Mouse (Mus musculus) cerebellum, adult 11 months (tissue): Measurements from ENCODE around the gene Gm26558.

Experiments used
- DNase-seq: peaks from one replicate; pipeline ENCODE4 v3.0.0; 2022

Gm26558 gene

DNA sequence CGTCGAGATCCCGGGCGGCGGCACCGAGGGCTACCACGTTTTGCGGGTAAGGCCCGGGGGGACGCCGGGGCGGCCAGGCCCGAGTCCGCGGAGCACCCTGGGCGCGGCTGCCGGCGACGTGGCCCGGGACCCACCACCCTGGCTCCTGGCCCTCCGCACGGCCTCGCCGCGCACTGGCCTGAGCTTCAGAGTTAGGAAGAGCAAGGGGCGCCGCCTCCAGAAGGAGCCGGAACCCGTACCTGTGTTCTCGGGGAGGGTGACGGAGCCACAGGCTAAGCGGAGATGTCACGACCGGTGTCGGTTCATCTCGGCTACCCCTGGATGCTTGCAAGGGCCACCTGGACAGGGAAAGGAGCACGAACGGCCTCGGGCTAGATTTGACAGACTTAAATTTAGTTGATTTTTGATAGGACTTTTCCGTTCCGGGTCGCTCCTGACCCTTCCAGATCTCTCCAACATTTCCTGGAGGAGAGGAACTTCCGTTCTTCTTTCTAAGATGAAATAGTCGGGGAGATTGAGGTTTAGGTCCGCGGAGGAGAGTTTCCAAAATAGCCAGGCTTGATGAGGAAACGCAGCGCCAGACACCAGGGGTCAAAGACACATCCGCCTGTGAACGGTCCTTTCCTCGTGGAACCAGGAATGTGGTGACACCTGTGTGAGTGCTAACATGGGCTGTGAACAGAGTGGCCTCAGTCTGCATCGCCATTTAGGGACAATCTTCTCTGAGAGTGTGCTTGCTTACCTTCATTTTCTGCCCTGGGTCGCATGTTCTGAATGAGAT, at the start of gene Gm26558:
Gene Gm26558, minus strand, starts transcription at position 394 of the 781 bp plus-strand sequence.
- peak; percentile 3 for DNase-seq

DNA sequence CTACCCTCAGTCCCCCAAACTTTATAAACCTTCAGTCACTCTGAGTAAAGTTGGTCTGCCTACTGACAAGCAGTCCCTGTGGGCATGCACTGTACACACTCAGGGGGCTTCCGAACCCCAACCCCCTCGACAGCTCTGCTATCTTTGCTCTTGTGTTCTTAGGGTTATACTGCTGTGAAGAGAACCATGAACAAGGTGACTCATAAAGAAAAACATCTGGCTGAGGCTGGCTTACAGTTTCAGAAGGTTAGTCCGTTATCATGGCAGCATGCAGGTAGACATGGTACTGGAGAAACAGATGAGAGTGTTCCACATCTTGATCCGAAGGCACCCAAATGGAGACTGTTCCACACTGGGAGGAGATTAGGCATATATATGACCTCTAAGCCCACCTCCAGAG, 49.0 kb upstream of the Gm26558 start:
- no peak for DNase-seq

DNA sequence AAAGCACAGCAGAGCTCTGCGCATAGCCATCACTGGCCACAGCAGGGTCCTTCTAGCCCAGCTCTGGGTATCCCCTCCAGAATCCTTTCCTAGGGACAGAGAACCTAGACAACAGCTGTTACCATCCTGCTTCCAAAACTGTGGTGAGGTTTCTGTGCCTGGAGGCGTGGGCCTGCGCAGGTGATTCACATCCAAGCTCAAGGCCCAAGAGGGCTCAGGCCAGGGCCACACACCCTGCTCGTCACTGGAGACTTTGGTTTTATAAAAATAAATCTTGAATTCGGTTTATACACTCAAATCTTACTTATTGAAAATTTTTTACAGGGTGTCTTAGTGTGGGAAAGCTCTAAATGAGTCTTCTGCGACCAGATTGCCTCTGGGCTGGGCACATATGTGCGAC, 48.3 kb upstream of the Gm26558 start:
- no peak for DNase-seq

DNA sequence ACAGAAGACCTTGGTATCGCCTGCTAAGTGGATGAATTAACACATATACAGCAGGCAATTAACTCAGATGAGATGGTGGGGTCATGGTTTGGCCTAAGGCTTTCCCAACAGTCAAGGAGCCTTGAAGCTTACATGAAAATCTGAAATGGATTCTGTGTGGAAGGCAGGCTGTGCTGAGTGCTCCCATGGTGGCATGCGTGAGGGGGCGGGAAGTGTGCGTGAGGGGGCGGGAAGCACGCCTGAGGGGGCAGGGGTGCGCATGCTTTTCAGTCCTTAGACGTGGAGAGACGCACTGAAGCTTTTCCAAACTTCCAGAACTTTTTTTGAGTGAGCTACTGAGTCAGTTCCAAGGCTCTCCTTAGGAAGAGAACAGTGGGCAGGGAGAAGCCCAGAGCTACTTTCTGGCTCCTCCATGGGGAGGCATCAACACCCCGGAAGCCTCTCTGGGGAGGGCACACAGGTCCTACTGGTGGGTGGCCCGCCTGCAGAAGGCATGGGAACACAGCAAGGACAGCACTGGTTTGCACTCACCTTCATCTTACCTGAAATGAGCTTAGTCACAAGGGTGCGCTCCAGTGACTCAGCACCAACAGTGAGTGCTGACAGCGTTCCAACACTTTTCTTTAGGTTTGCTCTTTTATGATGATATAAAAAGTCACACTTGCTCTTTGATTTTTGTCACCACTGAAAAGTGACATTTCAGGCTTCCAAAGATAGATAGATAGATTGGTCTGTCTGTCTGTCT, 47.2 kb upstream of the Gm26558 start:
- no peak for DNase-seq

DNA sequence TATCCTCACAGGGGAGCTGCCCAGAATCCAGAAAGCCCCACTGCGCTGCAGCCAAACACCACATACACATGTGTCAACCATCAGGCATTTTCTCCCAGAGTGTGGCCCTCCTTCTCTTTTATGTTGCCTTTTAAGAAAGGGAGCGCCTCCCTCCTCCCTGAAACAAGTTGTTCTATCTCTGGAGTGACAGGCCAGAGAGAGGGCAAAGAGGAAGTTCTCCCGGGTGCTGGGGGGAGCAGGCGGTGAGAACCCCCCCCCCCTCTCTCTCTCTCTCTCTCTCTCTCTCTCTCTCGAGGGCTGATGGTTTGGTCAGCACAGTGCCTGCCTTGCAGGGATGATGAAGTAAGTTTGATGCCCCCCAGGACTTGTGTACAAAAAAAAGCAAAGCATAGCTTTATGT, 40.5 kb upstream of the Gm26558 start:
- DNase-seq: no peak

DNA sequence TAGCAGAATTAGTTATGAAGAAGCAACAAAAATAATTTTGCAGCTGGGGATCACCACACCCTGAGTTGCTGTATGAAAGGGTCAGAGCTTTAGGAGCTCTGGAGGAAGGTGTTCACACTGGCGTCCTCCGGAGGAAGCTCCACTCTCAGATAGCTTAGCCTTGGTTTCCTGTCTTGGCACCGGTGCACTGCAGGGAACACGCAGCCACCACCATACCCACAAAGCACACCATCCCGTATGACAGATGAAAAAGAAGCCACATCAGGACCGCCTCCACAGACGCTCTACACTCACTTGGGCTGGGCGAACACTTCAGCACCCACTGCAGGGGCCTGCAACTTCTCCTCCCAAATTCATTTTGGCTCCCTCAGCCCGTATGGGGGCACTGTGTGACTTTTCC, 39.7 kb upstream of the Gm26558 start:
- DNase-seq: no peak

DNA sequence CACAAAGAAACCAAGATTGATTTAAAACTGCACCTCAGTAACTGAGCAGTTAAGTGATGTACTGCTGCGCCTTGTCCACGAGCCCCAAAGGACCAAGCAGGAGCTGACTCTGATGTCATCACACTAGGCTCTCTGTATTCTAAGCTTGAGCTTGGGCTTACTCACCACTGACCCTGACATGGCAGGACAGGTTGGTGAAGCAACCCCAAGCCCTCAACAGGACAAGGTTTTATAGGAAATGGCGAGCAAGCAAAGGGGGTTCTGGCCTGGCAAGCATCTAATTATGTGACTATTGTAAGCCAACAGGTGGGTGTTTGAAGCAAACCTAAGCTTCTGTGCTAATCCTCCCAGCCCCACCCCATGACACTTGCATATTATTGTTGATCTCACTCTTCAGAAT, 38.9 kb upstream of the Gm26558 start:
- no peak for DNase-seq

DNA sequence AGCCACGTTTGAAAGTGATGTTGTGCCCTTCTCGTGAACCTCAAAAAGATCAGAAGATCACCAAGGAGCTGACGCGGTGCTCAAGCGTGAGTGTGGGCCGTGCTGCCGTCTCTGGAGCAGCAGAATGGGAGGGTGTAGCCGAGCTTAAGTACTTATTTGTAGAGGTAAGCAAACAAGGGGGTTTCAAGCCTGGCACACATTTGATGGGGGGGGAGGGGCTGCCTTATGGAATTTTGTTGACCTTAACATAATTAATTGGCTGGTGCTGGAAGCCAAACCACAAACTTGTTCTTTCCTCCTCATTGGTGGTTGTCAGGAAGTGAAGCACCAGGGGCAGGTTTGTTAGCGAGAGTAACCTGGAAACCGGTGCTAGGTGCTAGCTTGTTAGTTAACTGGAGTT, 33.8 kb upstream of the Gm26558 start:
- no peak for DNase-seq

DNA sequence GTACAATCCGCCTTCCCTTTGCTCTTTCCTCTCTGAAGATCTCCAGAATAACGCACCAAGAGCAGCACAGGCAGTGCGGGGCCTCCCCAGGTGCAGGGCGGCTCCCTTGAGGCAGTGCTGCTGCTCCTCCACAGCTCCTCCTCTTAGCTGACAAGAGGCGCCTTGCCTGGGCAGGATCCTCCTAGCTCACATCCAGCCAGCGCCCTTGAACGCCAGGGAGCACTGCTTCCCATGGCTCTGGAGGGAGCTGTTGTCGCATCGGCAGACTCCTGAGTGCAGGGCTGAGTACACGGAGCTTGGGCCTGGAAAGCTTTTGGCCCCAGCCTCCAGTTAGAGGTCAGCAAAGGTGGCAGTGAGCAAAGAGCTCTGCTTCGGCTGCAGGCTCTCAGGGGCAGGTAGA, 28.3 kb upstream of the Gm26558 start:
- no peak for DNase-seq

DNA sequence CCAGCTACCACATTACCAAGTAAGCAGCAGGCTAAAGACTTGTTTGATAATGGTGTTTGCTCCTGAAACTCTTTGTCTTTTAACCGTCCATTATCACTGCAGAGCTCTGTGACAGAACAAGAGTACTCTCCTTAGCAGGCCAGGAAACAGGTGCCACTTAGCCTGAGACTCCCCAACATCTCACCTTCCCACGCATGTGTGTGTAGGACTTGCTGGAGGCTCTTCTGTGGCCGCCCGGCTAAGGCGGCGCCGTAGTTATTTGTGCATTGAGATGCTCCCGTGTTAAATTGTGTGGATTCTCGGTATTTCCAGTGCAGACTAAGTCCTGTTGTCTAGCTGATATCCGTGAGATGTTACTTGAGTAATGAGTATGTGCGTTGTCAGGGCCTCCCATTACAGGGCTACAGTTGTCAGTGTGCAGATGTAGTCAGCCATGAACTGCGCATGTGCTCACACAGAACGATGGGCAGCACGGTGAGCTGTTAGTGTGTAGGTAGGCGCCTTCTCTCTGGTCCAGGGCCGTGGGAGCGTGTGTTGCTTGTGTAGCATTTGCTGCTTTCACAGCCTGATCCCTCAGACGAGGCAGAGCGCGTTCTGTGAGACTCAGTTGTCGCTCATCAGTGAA, 26.7 kb upstream of the Gm26558 start:
- DNase-seq: no peak

DNA sequence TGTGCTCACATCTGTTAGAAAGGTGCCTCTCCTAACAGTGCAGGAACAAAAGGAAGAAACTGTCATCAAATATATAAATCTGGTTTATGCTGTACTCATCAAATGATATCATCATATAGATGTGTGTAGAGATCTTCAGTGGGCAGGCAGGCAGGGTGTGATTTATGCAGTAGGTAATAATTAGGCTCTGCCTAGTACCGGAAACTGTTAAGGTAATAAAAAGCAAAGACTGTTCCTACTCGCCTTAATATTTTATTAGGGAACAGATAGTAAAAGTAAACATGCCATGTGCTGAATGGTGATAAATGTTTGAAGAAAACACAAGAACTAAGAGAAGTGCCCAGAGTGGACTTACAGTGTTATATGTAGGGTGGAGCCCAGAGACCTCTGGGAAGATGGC, 20.4 kb upstream of the Gm26558 start:
- no peak for DNase-seq

DNA sequence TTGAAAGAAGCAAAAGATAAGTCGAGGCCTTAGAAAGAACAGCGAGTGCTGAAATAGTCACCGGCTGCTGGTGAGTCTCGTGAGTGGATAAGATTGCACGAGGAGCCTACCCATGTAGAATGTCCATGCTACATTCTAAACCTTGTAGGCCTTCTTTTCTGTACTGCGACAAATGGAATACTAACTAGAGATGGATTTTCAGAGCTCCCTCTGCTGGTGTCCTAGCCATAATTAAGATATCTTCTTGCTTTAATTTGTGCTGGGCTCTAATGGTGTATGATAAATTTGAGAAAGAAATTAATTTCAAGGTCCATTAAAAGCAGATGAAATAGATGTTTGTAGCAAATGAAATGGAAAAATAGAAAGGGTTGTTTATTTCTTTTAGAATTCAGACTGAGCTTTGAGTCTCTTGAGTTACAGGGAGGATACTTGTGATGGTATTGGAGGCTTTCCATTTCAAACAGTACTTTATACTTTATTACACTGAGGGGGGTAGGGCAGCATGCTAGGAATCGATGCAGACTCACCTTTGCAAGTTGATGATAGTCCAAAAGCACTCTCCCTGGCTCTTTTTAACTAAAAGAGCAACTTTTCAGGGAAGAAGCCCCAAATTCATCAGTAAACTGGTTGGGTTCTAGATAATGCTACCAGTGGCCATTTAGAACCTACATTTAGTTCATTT, 11.7 kb upstream of the Gm26558 start:
- DNase-seq: no peak

DNA sequence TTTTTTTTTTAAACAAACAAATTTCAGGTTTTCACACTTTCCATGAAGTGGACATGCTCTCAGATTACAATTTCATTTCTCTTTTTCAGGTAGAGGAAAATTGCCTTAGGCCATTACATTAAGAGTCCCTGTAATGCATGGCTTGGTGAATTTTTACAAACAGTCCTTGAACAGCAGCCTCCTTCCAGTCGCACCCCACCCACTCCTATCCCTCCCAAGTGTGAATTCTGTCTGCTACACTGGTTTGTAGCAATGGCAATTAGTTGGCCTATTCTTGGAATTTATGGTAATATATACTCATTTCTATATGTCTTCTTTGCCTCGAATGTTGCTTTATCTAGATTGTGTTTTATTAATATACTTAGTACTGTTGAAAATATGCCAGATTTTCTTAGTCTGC, 10.6 kb upstream of the Gm26558 start:
- no peak for DNase-seq

DNA sequence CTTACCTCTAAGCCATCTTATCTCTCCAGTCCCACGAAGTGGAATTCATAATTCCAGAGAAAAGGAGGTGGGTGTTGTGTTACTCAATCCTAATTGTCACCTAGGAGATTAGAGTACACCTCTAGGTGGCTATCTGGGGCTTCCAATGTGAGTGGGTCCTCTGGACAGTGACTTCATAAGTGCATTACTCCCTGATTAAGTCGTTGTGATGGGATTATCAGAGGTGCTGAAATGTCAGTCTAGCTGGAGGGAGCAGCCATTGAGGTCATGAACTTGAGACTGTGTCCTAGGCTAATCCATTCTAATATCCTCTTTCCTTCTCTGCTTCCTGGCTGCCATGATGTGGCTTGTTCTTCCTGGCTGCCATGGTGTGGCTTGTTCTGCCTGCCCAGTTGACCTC, 8.0 kb upstream of the Gm26558 start:
- no peak for DNase-seq

DNA sequence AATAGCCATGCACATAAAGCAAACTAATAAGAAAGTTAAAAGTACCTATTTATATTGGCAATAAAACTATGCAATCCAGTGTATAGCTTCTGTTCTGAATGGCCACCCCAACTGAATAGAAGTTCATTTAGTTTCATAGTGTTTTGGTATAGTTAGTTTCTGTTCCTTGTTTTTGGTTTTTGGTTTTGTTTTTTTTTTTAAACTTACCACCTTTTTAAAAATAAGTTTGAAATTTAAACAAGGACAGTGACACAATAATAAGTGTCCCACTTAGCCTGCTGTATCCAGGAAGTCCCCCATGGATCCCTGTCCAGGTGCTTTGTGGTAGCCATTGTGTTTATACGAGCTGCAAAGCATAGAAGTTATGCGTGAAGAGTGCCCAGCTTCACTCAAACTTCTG, 7.3 kb upstream of the Gm26558 start:
- no peak for DNase-seq

DNA sequence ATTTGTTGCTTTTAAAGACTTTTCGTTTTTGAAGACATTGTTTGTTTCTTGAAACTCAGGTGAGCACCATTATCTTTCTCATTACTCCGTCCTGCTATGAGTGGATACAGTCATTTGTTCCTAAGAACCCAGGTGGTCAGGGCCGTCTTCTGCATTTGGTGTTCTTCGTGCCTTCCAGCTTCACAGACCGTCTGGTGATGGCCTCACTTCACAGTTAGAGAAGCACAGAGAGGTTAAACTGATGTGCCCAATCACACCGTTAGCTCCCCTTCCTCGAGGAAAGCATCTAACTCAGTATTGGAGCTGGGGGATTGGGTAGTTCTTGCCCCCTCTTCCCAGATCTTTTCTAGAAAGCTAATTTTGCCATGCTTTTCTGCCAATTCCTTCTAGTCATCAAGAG, 5.1 kb upstream of the Gm26558 start:
- no peak for DNase-seq

DNA sequence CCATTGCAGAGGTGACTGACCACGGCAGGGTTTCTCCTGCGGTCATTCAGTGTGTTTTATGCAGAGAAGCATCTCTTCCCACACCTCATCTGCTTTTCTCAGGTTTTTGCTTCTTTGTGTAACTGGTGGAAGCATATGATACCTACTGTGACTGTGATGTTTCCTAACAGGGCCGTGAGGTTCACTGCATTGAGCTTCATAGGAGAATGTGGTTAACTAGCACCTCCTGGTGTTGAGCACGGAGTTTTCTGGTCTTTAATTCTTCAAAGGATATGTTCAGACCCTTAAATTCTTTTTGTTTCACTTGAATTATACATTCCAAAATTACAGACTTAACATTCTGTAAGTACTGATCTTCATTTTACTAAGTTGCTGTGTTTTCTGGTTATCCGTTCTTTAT, 1.9 kb upstream of the Gm26558 start:
- DNase-seq: no peak

DNA sequence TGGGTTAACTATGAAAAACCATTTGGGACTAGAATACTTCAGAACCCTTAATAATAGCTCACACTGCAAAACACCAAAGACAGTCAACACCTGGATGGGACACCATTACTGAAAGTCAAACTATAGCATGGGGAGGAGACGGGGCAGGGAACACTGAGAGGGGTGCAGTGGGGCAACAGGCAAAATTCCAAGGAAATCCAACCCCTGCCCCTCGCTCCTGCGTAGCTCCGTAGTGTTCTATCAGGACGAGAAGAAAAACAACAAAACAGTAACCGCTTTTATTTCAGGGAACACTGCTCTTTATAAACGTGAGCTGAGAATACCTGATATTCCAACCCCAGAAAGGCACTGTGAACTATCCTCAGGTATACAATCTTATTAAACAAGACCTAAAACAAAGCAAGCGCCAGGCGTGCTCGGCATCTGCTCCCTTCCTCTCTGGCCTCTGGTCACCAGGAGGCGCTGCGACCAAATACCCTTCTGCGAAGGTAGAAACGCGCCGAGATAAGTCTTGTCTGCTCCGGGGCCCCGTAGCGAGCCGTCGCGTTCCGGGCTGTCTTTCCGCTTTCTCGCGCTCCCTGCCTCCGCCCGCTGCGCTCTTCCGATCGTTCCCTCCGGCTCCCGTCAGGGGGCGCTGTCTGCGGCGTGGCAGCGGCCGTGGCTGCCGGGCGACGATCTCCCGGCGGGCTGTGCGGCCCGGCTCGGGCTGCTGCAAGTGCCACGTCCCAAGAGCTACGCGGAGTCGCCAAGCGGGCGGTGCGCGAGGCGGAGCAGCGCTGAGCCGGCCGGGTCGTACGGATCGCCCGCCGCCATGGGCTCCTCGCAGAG, 807 bp downstream of the Gm26558 start, which contains the start of gene Gorasp2:
Gene Gorasp2, plus strand, starts transcription at position 690 of the 828 bp plus-strand sequence.
- peak; percentile 96 for DNase-seq

DNA sequence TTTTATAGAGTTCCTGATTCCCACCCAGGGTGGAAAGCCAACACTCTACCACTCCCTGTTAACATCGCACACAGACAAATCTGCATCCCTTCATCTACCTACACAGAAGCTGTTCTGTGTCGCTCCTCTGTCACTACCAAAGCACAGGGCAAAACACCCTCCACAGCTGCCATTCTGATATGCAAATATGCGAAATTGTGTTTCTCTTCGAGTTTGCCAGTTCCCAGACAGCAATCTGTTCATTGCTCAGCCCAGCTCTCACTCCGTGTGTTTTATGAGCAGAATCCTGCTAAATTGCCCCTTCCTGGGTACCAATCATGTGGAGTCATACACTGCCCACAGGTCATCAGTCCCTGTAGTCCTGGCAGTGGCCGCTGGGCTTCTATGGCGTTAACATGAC, 4.8 kb downstream of the Gm26558 start:
- DNase-seq: no peak

DNA sequence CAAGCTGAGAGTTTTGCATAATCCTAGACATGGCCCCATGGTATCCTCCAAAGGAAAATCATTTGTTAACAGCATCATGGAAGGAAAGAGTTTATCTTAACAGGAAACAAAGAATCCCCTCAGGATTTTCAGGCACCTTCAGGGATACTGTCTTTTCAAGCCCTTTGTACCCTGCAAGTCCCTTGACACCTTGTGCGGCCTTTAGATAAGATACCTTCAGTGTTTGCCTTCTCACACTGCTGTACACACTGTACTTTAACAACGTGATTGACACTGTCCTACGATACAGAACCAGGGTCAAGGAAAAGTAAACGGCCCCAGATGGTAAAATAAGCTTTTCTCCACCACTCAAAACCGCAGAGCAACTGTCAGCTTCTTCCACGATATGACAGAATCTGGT, 10.1 kb downstream of the Gm26558 start:
- DNase-seq: no peak

DNA sequence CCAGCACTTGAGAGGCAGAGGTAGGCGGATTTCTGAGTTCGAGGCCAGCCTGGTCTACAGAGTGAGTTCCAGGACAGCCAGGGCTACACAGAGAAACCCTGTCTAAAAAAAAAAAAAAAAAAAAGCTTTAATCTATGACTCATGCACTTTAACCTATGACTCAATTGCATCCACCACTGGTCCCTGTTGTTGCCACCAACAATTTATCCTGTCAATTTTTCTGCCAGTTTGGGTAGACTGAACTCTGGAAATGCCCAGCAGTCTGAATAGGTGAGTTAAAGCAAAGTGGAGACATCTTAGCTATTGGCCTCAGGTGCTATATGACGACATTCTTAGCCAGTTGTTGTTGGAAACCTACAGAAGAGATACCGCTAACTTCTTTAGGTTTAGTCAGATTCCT, 12.4 kb downstream of the Gm26558 start:
- no peak for DNase-seq

DNA sequence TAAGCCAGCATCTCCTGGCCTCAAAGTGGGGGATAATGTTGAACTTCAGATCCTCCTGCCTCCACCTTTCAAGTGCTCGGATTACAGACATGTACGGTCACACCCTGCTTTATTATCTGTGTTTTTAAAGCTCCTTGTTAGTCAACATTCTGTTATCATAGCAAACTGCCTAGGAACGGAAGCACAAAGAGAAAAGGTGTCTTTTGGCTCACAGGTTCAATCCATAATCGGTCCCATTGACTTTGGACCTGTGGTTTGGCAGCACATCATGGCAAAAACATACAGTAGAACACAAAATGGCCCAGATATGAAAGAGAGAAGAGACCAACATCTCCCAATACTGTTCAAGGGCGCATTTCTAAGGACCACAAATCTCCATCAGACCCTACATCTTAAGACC, 13.6 kb downstream of the Gm26558 start:
- DNase-seq: no peak

DNA sequence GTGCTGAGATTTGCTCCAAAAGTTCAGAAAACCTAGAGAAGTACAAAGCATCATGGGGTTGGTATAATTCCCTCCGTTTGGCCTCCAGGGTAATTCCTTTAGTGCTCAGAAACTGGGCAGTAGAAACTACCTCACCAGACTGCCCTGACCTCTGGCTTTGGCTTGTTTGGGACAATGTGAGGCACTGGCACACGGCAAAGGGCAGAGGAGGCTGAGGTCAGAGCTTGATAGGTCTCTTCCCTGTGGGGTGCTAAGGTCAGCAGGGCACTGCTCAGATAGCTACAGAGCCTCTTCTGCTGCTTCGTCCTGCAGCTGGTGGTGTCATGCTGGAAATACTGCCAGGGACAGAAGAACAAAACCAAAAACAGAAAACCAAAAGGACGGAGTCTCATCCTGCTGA, 14.2 kb downstream of the Gm26558 start:
- DNase-seq: no peak
